Mouse (Mus musculus): ENCODE measurements around the gene Ccdc84. TPM values are rescaled to one million over a fixed set of nuclear protein-coding genes. Genes with fewer than 3 reads are reported as not detected.
"Not testable (repeated sequence)": the region's sequence is repeated elsewhere in the genome, so short reads cannot be mapped to it uniquely, and the experiment has no call there.

The Ccdc84 gene
- polyA plus RNA-seq, 1 experiment: 15.6 TPM

GRCm38 (mm10) chr9:44420280-44420898 is 2.0 kb upstream of the Ccdc84 start:
- H3K27me3 ChIP-seq (ENCODE audit: control insufficient read depth, insufficient read depth, insufficient read length): no peaks in the 10 kb centered on the region

GRCm38 (mm10) chr9:44419730-44420129 is 1.4 kb upstream of the Ccdc84 start:
- H3K79me2 ChIP-seq (ENCODE audit: control insufficient read depth, insufficient read depth): not testable (repeated sequence)

More at GRCm38 (mm10) chr9:44420280-44420898, 2.0 kb upstream of the Ccdc84 start:
- no peak for TF ChIP-seq POLR2A (IDR thresholded peaks at IDR 0.05; ENCODE audit: insufficient read length, low read depth)
- TF ChIP-seq MYOD1 (IDR thresholded peaks at IDR 0.05; ENCODE audit: control insufficient read depth in 1 of 3, insufficient read length in 2 of 3, low read depth in 2 of 3): no peak
- no peak for TF ChIP-seq USF1 (IDR thresholded peaks at IDR 0.05; ENCODE audit: low read depth)
- no peak for TF ChIP-seq CEBPB (IDR thresholded peaks at IDR 0.05; ENCODE audit: insufficient read depth, poor library complexity, severe bottlenecking)
- no peak for TF ChIP-seq TCF3 (IDR thresholded peaks at IDR 0.05; ENCODE audit: insufficient read length, low read depth)
- no peak for TF ChIP-seq SRF (IDR thresholded peaks at IDR 0.05; ENCODE audit: control insufficient read depth, insufficient read length, low read depth)
- TF ChIP-seq REST (IDR thresholded peaks at IDR 0.05; ENCODE audit: insufficient read depth, insufficient read length): no peak
- no peak for TF ChIP-seq E2F4 (IDR thresholded peaks at IDR 0.05; ENCODE audit: insufficient read depth)
- no peak overlapping the region for H3K4me3 ChIP-seq
- H3K79me2 ChIP-seq (ENCODE audit: control insufficient read depth, insufficient read depth): peaks cover 7% of the 10 kb centered on the region
- no peak overlapping the region for H3ac ChIP-seq (ENCODE audit: control insufficient read depth, insufficient read length)
- H3K4me2 ChIP-seq (ENCODE audit: low read depth): no peak overlapping the region
- H3K36me3 ChIP-seq (ENCODE audit: control insufficient read depth, insufficient read depth): peaks cover 4% of the 10 kb centered on the region

GRCm38 (mm10) chr9:44417892-44418363 is 441 bp downstream of the Ccdc84 start:
- peaks cover 9% of the 10 kb centered on the region for H3K36me3 ChIP-seq (ENCODE audit: control insufficient read depth, insufficient read depth)
- no peak for TF ChIP-seq MYOG (IDR thresholded peaks at IDR 0.05; ENCODE audit: control insufficient read depth in 1 of 3, insufficient read depth in 1 of 3, insufficient read length in 2 of 3, low read depth in 2 of 3)
- peak; percentile 64 for TF ChIP-seq POLR2A (IDR thresholded peaks at IDR 0.05; ENCODE audit: insufficient read length, low read depth)
- peak; percentile 58 for TF ChIP-seq POLR2AphosphoS2 (IDR thresholded peaks at IDR 0.05; ENCODE audit: insufficient read length, low read depth)

More at GRCm38 (mm10) chr9:44419730-44420129, 1.4 kb upstream of the Ccdc84 start:
- H3K36me3 ChIP-seq (ENCODE audit: control insufficient read depth, insufficient read depth); H3K4me2 ChIP-seq (ENCODE audit: low read depth); H3K4me3 ChIP-seq; H3ac ChIP-seq (ENCODE audit: control insufficient read depth, insufficient read length); H3K27me3 ChIP-seq (ENCODE audit: control insufficient read depth, insufficient read depth, insufficient read length): not testable (repeated sequence)

GRCm38 (mm10) chr9:44417156-44417891 is 1.0 kb downstream of the Ccdc84 start:
- Histone ChIP-seq H3K36me3 (ENCODE audit: control insufficient read depth, insufficient read depth) (peaks cover 14% of the 10 kb centered on the region), H3K4me2 (ENCODE audit: low read depth) (peak overlapping the region; percentile 89), H3ac (ENCODE audit: control insufficient read depth, insufficient read length) (peak overlapping the region; percentile 21), H3K27me3 (ENCODE audit: control insufficient read depth, insufficient read depth, insufficient read length) (no peaks in the 10 kb centered on the region), H3K4me3 (peak overlapping the region; percentile 83), H3K79me2 (ENCODE audit: control insufficient read depth, insufficient read depth) (peaks cover 7% of the 10 kb centered on the region)
- TF ChIP-seq POLR2A (IDR thresholded peaks at IDR 0.05; ENCODE audit: insufficient read length, low read depth) (no peak), E2F4 (IDR thresholded peaks at IDR 0.05; ENCODE audit: insufficient read depth) (no peak), TCF12 (IDR thresholded peaks at IDR 0.05; ENCODE audit: insufficient read depth, poor library complexity, severe bottlenecking) (no peak)

More at GRCm38 (mm10) chr9:44417892-44418363, 441 bp downstream of the Ccdc84 start:
- peak overlapping the region; percentile 21 for H3ac ChIP-seq (ENCODE audit: control insufficient read depth, insufficient read length)
- H3K27me3 ChIP-seq (ENCODE audit: control insufficient read depth, insufficient read depth, insufficient read length): no peaks in the 10 kb centered on the region
- peak overlapping the region; percentile 89 for H3K4me2 ChIP-seq (ENCODE audit: low read depth)
- H3K79me2 ChIP-seq (ENCODE audit: control insufficient read depth, insufficient read depth): peaks cover 7% of the 10 kb centered on the region
- H3K4me3 ChIP-seq: peak overlapping the region; percentile 83

DNA sequence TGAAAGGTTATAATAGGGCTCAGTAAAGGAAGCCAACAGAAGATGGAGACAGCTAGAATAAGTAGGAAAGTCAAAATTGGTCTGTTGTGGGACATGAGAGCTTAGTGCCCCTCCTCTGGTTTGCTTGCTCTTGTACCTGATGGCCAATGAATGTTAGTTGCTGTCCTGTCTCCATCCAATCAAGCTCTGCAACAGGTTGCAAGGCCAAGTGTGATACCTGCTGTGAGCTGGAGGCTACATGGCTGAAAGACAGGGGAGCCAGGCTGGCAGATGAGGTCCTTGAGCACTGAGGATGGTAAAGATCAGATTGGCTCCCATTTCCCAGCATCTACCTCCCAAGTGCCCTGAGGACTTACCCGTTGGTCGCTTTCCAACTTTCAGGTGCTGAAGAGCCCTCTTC is 5.6 kb downstream of the Ccdc84 start:
- Histone ChIP-seq H3ac (ENCODE audit: control insufficient read depth, insufficient read length) (no peak overlapping the region), H3K27me3 (ENCODE audit: control insufficient read depth, insufficient read depth, insufficient read length) (no peaks in the 10 kb centered on the region), H3K4me2 (ENCODE audit: low read depth) (no peak overlapping the region), H3K79me2 (ENCODE audit: control insufficient read depth, insufficient read depth) (peaks cover 31% of the 10 kb centered on the region), H3K36me3 (ENCODE audit: control insufficient read depth, insufficient read depth) (peaks cover 46% of the 10 kb centered on the region), H3K4me3 (no peak overlapping the region)
- no peak for TF ChIP-seq TCF12 (IDR thresholded peaks at IDR 0.05; ENCODE audit: insufficient read depth, poor library complexity, severe bottlenecking)
- TF ChIP-seq MYOD1 (IDR thresholded peaks at IDR 0.05; ENCODE audit: control insufficient read depth in 1 of 3, insufficient read length in 2 of 3, low read depth in 2 of 3): no peak
- no peak for TF ChIP-seq MAX (IDR thresholded peaks at IDR 0.05; ENCODE audit: low read depth)
- no peak for TF ChIP-seq USF1 (IDR thresholded peaks at IDR 0.05; ENCODE audit: low read depth)
- no peak for TF ChIP-seq E2F4 (IDR thresholded peaks at IDR 0.05; ENCODE audit: insufficient read depth)
- TF ChIP-seq TCF3 (IDR thresholded peaks at IDR 0.05; ENCODE audit: insufficient read length, low read depth): no peak
- peak; percentile 30 for TF ChIP-seq POLR2A (IDR thresholded peaks at IDR 0.05; ENCODE audit: insufficient read length, low read depth)
- TF ChIP-seq POLR2AphosphoS2 (IDR thresholded peaks at IDR 0.05; ENCODE audit: insufficient read length, low read depth): peak; percentile 74
- TF ChIP-seq MYOG (IDR thresholded peaks at IDR 0.05; ENCODE audit: control insufficient read depth in 1 of 3, insufficient read depth in 1 of 3, insufficient read length in 2 of 3, low read depth in 2 of 3): no peak
- TF ChIP-seq CEBPB (IDR thresholded peaks at IDR 0.05; ENCODE audit: insufficient read depth, poor library complexity, severe bottlenecking): no peak
